Comparison of ENCODE assay signal across 23 mouse cellular contexts in genomic region chr9:10400099-10400498, GRCm38 (mm10).
A peak's percentile ranks its signal among the peaks of the same experiment; 100 is the strongest.
DNase-seq lines count a peak whose midpoint lies in the region; ATAC-seq and TF ChIP-seq lines count a peak whose summit lies in the region.
"Had no signal": no experiment of that assay in that cellular context is flagged by ENCODE, and none has a peak within 500 bp of the region (broad histone marks: within the 10 kb centered on the region; RNA-seq: fewer than 3 reads in every experiment).

No protein-coding gene starts in this region.

- WGBS in kidney, postnatal 0 days, result 41% methylated on average over 7 of the region's 7 CpGs
- 76% methylated on average over 7 of the region's 7 CpGs for WGBS in midbrain, embryonic 14.5 days
- WGBS in midbrain, embryonic 15.5 days, result 72% methylated on average over 7 of the region's 7 CpGs
- WGBS in hindbrain, embryonic 13.5 days, result 69% methylated on average over 7 of the region's 7 CpGs

- DNase-seq in heart, adult 11 months, result peak; percentile 59
- DNase-seq in heart, postnatal 4 days, result no peak
- peak; percentile 87 for DNase-seq in kidney, postnatal 0 days (ENCODE audit: low spot score)
- DNase-seq in kidney, postnatal 36 days, result no peak
- DNase-seq in midbrain, embryonic 14.5 days, result peak; percentile 2
- DNase-seq: adrenal gland, adult 2 months; adrenal gland, postnatal 25 days; cerebellum, adult 18-20 months; cerebellum, adult 9-11 months; cerebellum, postnatal 36 days; gastrocnemius, postnatal 10 days; heart, adult 2 months; heart, postnatal 14 days had no signal

- ATAC-seq in kidney, postnatal 0 days (replicated peaks; ENCODE audit: low FRiP score, low read depth), result no peak; the same call in 1 of the 2 replicates
- ATAC-seq in midbrain, embryonic 14.5 days (ENCODE audit: low FRiP score, low TSS enrichment), result no peak
- no peak for ATAC-seq in midbrain, embryonic 15.5 days (replicated peaks)
- ATAC-seq in hindbrain, embryonic 13.5 days (ENCODE audit: low FRiP score), result no peak
- ATAC-seq: forebrain, embryonic 14.5 days had no signal

- H3K9ac ChIP-seq in kidney, postnatal 0 days (ENCODE audit: low read depth, low read length), result no peak overlapping the region
- no peak overlapping the region for H3K9ac ChIP-seq in midbrain, embryonic 14.5 days (replicated peaks; ENCODE audit: low read length)
- no peak overlapping the region for H3K9ac ChIP-seq in midbrain, embryonic 15.5 days
- H3K9ac ChIP-seq in hindbrain, embryonic 13.5 days, result no peak overlapping the region
- H3K9ac ChIP-seq: embryonic facial prominence, embryonic 15.5 days; heart, embryonic 15.5 days; hindbrain, embryonic 15.5 days had no signal

- H3K4me1 ChIP-seq in kidney, postnatal 0 days (replicated peaks; ENCODE audit: insufficient read depth, low read length), result 0 out of 2 replicates have a peak, but pooled peaks cover 3% of the 10 kb centered on the region
- H3K4me1 ChIP-seq in midbrain, embryonic 14.5 days (ENCODE audit: control insufficient read depth, insufficient read depth, low read length), result no peaks in the 10 kb centered on the region
- no peaks in the 10 kb centered on the region for H3K4me1 ChIP-seq in midbrain, embryonic 15.5 days
- H3K4me1 ChIP-seq in hindbrain, embryonic 13.5 days (replicated peaks), result no peaks in the 10 kb centered on the region
- H3K4me1 ChIP-seq: embryonic facial prominence, embryonic 15.5 days; forebrain, embryonic 10.5 days; heart, embryonic 15.5 days; hindbrain, embryonic 10.5 days; hindbrain, embryonic 15.5 days had no signal

- no peaks in the 10 kb centered on the region for H3K9me3 ChIP-seq in kidney, postnatal 0 days (replicated peaks; ENCODE audit: low read length)
- no peaks in the 10 kb centered on the region for H3K9me3 ChIP-seq in midbrain, embryonic 14.5 days (ENCODE audit: control insufficient read depth, low read length)
- H3K9me3 ChIP-seq in midbrain, embryonic 15.5 days, result no peaks in the 10 kb centered on the region
- H3K9me3 ChIP-seq in hindbrain, embryonic 13.5 days, result no peaks in the 10 kb centered on the region
- H3K9me3 ChIP-seq: embryonic facial prominence, embryonic 15.5 days; forebrain, embryonic 10.5 days; heart, embryonic 15.5 days; hindbrain, embryonic 10.5 days; hindbrain, embryonic 15.5 days had no signal

- no peak for TF ChIP-seq CTCF in kidney, postnatal 0 days (IDR thresholded peaks at IDR 0.05; ENCODE audit: low read depth)

- H3K4me2 ChIP-seq in kidney, postnatal 0 days (ENCODE audit: low read length), result no peak overlapping the region
- H3K4me2 ChIP-seq in midbrain, embryonic 14.5 days (ENCODE audit: low read length), result no peak overlapping the region
- no peak overlapping the region for H3K4me2 ChIP-seq in midbrain, embryonic 15.5 days
- no peak overlapping the region for H3K4me2 ChIP-seq in hindbrain, embryonic 13.5 days
- H3K4me2 ChIP-seq: embryonic facial prominence, embryonic 15.5 days; heart, embryonic 11.5 days; heart, embryonic 15.5 days; hindbrain, embryonic 15.5 days had no signal

- H3K27me3 ChIP-seq in kidney, postnatal 0 days (ENCODE audit: insufficient read depth, low read length), result no peaks in the 10 kb centered on the region
- H3K27me3 ChIP-seq in midbrain, embryonic 14.5 days (ENCODE audit: control insufficient read depth, insufficient read depth, low read length), result no peaks in the 10 kb centered on the region
- no peaks in the 10 kb centered on the region for H3K27me3 ChIP-seq in midbrain, embryonic 15.5 days (replicated peaks)
- no peaks in the 10 kb centered on the region for H3K27me3 ChIP-seq in hindbrain, embryonic 13.5 days
- H3K27me3 ChIP-seq: embryonic facial prominence, embryonic 15.5 days; heart, embryonic 15.5 days; hindbrain, embryonic 15.5 days had no signal

- H3K4me3 ChIP-seq in kidney, postnatal 0 days (replicated peaks; ENCODE audit: low read depth, low read length), result no peak overlapping the region
- H3K4me3 ChIP-seq in midbrain, embryonic 14.5 days (replicated peaks; ENCODE audit: low read depth, low read length), result no peak overlapping the region
- H3K4me3 ChIP-seq in midbrain, embryonic 15.5 days, result no peak overlapping the region
- no peak overlapping the region for H3K4me3 ChIP-seq in hindbrain, embryonic 13.5 days
- H3K4me3 ChIP-seq: embryonic facial prominence, embryonic 15.5 days; erythroblast, embryonic 14.5 days; forebrain, embryonic 10.5 days; heart, adult 2 months; heart, embryonic 15.5 days; hindbrain, embryonic 10.5 days; hindbrain, embryonic 15.5 days had no signal

- H3K27ac ChIP-seq in kidney, postnatal 0 days, result no peak overlapping the region
- no peak overlapping the region for H3K27ac ChIP-seq in midbrain, embryonic 14.5 days (replicated peaks; ENCODE audit: low read depth, low read length)
- no peak overlapping the region for H3K27ac ChIP-seq in midbrain, embryonic 15.5 days
- no peak overlapping the region for H3K27ac ChIP-seq in hindbrain, embryonic 13.5 days
- H3K27ac ChIP-seq: embryonic facial prominence, embryonic 15.5 days; forebrain, embryonic 10.5 days; heart, adult 2 months; heart, embryonic 15.5 days; hindbrain, embryonic 10.5 days; hindbrain, embryonic 15.5 days had no signal

- no peaks in the 10 kb centered on the region for H3K36me3 ChIP-seq in kidney, postnatal 0 days (ENCODE audit: insufficient read depth, low read length)
- no peaks in the 10 kb centered on the region for H3K36me3 ChIP-seq in midbrain, embryonic 14.5 days (ENCODE audit: control insufficient read depth, insufficient read depth, low read length)
- H3K36me3 ChIP-seq in midbrain, embryonic 15.5 days (replicated peaks), result no peaks in the 10 kb centered on the region
- no peaks in the 10 kb centered on the region for H3K36me3 ChIP-seq in hindbrain, embryonic 13.5 days
- H3K36me3 ChIP-seq: embryonic facial prominence, embryonic 15.5 days; forebrain, embryonic 10.5 days; heart, embryonic 15.5 days; hindbrain, embryonic 10.5 days; hindbrain, embryonic 15.5 days had no signal

Comparison
In these comparisons a context has a peak if more than half of its experiments do, and no peak if none do; other contexts are left out.
1. DNase-seq: peak in heart, adult 11 months (single experiment), kidney, postnatal 0 days (single experiment) and midbrain, embryonic 14.5 days (single experiment); none in heart, postnatal 4 days (single experiment) and kidney, postnatal 36 days (0 of 2).